Mouse (Mus musculus) midbrain, embryonic 12.5 days (tissue): ENCODE measurements around the gene Klk14. TPM values are rescaled to one million over a fixed set of nuclear protein-coding genes. Genes with fewer than 3 reads are reported as not detected.
"Not testable (repeated sequence)": the region's sequence is repeated elsewhere in the genome, so short reads cannot be mapped to it uniquely, and the experiment has no call there.

ENCODE experiments used
- ATAC-seq: fragments of 200-750 bp; cut with Nextera tagmentation; 2 replicates; pipeline ENCODE4 v1.8.0; 2017; ENCODE audit warnings: low read depth, moderate TSS enrichment, moderate library complexity; ENCODE audit not compliant: low FRiP score
- H3K27ac ChIP-seq: fragments of 300-500 bp; sonication (generic); replicated peaks from 2 replicates; pipeline ENCODE4 v1.5.1; 2016; ENCODE audit warnings: mild to moderate bottlenecking
- H3K27me3 ChIP-seq: fragments of 300-500 bp; sonication (generic); 2 replicates; pipeline ENCODE4 v1.6.1; 2016; ENCODE audit warnings: mild to moderate bottlenecking
- H3K36me3 ChIP-seq: fragments of 300-500 bp; sonication (generic); 2 replicates; pipeline ENCODE4 v1.6.1; 2016
- H3K4me1 ChIP-seq: fragments of 300-500 bp; sonication (generic); 2 replicates; pipeline ENCODE4 v1.6.1; 2016
- H3K4me2 ChIP-seq: fragments of 300-500 bp; sonication (generic); replicated peaks from 2 replicates; pipeline ENCODE4 v1.6.1; 2016; ENCODE audit warnings: mild to moderate bottlenecking, moderate library complexity
- H3K4me3 ChIP-seq: fragments of 300-500 bp; sonication (generic); 2 replicates; pipeline ENCODE4 v1.5.1; 2016; ENCODE audit warnings: mild to moderate bottlenecking
- H3K9ac ChIP-seq: fragments of 300-500 bp; sonication (generic); replicated peaks from 2 replicates; pipeline ENCODE4 v1.6.1; 2016; ENCODE audit warnings: mild to moderate bottlenecking, moderate library complexity
- H3K9me3 ChIP-seq: fragments of 300-500 bp; sonication (generic); 2 replicates; pipeline ENCODE4 v1.6.1; 2016; ENCODE audit warnings: mild to moderate bottlenecking
- WGBS: fragments of 180-500 bp; shearing (Covaris S2); methylation state at CpG from one replicate; pipeline ENCODE4 v1.1.7; 2016; 5-methylcytosine and 5-hydroxymethylcytosine counted together
- polyA plus RNA-seq: library from polyadenylated mRNA; unstranded; fragments of >200 nt; fragmentation: Nextera tagmentation; extraction: Ambion mirVana; gene quantifications from 2 replicates; pipeline ENCODE4 v1.2.1, GENCODE M21; 2016

The Klk14 gene
- not detected in 2 replicates for polyA plus RNA-seq

DNA sequence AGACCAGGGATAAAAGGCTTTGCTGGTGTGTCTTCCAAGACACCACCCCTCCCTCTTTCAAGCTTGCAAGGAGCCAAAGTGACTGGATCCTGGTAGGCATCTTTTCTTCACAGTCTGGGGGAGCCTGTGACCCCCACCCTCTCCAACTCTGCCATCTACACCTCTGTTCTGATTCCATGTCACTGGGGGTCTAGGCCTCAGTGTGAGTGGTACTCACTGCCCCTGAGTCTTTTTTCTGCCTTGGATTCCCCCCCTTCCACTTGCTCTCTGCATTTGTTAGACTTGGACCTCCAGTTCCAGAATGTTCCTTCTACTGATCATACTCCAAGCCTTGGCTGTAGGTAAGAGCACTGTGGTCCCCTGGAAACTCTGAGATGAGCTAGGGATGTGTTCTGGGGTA is at the start of gene Klk14:
Gene Klk14 (plus strand): TSS at position 301 of the 400 bp plus-strand sequence.
- Histone ChIP-seq H3K36me3 (no peaks in the 10 kb centered on the region), H3K9me3 (no peaks in the 10 kb centered on the region), H3K4me1 (no peaks in the 10 kb centered on the region), H3K27ac (no peak within 1 kb of the TSS), H3K4me2 (no peak within 1 kb of the TSS), H3K4me3 (no peak within 1 kb of the TSS), H3K27me3 (no peaks in the 10 kb centered on the region), H3K9ac (no peak within 1 kb of the TSS)
- no peak for ATAC-seq

GRCm38 (mm10) chr7:43642587-43642986 is 47.6 kb upstream of the Klk14 start:
- Histone ChIP-seq H3K4me2 (no peak overlapping the region), H3K27me3 (no peaks in the 10 kb centered on the region), H3K27ac (no peak overlapping the region), H3K9me3 (no peaks in the 10 kb centered on the region), H3K4me1 (no peaks in the 10 kb centered on the region), H3K36me3 (no peaks in the 10 kb centered on the region), H3K9ac (no peak overlapping the region), H3K4me3 (no peak overlapping the region)
- 82% methylated on average over 5 of the region's 5 CpGs for WGBS
- ATAC-seq: no peak

DNA sequence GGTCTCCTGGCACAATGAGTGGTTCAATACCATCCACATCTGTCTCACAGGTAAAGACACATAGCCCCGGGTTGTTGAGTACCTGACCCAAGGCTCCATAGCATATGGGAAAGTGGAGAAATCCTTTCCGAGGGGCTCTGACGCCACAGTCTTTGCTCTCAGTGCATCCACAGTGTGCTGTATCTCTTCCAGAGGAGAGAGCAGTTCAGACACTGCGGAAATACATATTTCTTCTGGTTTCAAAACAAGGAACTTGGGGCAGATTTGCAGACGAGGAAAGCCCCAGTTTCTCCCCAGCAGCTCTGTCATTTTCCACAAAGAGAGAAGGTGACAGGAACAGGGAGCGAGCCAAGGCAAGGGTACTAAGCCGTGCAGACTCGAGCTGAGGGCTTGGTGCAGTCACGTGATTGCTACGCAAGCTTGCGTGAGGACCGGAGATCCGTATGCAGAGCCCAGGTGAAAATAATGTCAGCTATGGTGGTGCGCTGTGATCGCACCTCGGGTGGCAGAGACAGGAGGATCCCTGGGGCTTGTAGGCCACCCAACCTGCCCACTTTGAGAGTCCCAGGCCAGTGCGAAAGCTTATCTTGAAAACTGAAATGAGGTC is 47.1 kb upstream of the Klk14 start:
- ATAC-seq: no peak
- WGBS: 86% methylated on average over 17 of the region's 17 CpGs
- Histone ChIP-seq H3K4me1 (no peaks in the 10 kb centered on the region), H3K9me3 (no peaks in the 10 kb centered on the region), H3K4me3 (no peak overlapping the region), H3K36me3 (no peaks in the 10 kb centered on the region), H3K27ac (no peak overlapping the region), H3K27me3 (no peaks in the 10 kb centered on the region), H3K4me2 (no peak overlapping the region), H3K9ac (no peak overlapping the region)

DNA sequence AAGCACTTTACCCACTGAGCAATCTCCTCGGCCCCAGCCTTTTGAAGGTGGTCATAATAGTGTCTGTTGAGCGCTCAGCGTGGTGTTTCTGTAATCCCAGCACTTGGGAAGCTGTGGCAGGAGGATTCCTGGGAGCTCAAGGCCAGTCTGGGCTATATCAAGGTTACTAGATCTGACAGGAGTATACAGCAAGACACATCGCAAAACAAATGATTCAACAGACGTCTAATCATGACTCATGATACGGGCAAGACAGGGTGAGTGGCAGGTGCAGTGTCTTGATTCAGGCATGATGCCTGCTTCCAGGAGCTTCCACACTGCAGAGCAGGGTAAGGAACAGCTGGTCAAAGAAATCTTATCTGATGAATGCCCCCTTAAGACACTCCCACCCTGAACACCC is 37.5 kb upstream of the Klk14 start:
- ATAC-seq: no peak
- Histone ChIP-seq H3K27ac (no peak overlapping the region), H3K4me2 (no peak overlapping the region), H3K36me3 (no peaks in the 10 kb centered on the region), H3K4me3 (no peak overlapping the region), H3K4me1 (no peaks in the 10 kb centered on the region), H3K27me3 (no peaks in the 10 kb centered on the region), H3K9ac (no peak overlapping the region), H3K9me3 (no peaks in the 10 kb centered on the region)
- 87% methylated on average over 6 of the region's 6 CpGs for WGBS

- H3K4me3 ChIP-seq: no peak overlapping the region
- no peaks in the 10 kb centered on the region for H3K27me3 ChIP-seq
- no peak overlapping the region for H3K9ac ChIP-seq
- no peak overlapping the region for H3K4me2 ChIP-seq
- H3K36me3 ChIP-seq: no peaks in the 10 kb centered on the region
- no peaks in the 10 kb centered on the region for H3K9me3 ChIP-seq
- no peak for ATAC-seq
- H3K4me1 ChIP-seq: no peaks in the 10 kb centered on the region
- no peak overlapping the region for H3K27ac ChIP-seq
- 80% methylated on average over 3 of the region's 3 CpGs for WGBS
These were observed 35.7 kb upstream of the Klk14 start for GRCm38 (mm10) chr7:43654519-43654918.

GRCm38 (mm10) chr7:43656232-43656631 is 34.0 kb upstream of the Klk14 start:
- no peaks in the 10 kb centered on the region for H3K4me1 ChIP-seq
- no peaks in the 10 kb centered on the region for H3K27me3 ChIP-seq
- ATAC-seq: no peak
- no peak overlapping the region for H3K9ac ChIP-seq
- H3K4me3 ChIP-seq: no peak overlapping the region
- 81% methylated on average over 6 of the region's 6 CpGs for WGBS
- H3K9me3 ChIP-seq: no peaks in the 10 kb centered on the region
- no peaks in the 10 kb centered on the region for H3K36me3 ChIP-seq
- no peak overlapping the region for H3K4me2 ChIP-seq
- no peak overlapping the region for H3K27ac ChIP-seq

DNA sequence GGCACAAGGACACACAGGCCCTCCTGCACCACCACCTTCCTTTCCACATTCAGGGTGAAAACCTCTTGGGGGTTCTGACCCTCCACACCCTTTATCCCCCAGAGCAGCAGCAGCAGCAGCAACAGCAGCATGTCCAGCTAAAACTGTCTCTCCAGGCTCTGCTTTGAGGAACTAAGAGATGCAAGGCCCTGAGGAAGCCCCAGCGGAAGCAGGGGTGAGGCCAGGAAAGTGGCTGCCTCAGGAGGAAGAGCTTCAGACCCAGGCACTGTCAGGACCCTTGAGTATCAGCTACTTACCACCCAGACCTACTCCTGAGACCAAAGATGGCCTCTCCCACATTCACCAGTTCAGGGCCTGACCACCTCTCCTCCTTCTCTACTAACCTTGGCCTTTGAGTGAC is 30.2 kb upstream of the Klk14 start, which contains the start of gene Siglece:
Gene Siglece (minus strand): TSS at position 160 of the 400 bp plus-strand sequence.
- H3K4me2 ChIP-seq: no peak within 1 kb of the TSS
- H3K36me3 ChIP-seq: no peaks in the 10 kb centered on the region
- H3K9ac ChIP-seq: no peak within 1 kb of the TSS
- H3K27me3 ChIP-seq: no peaks in the 10 kb centered on the region
- ATAC-seq: no peak
- H3K4me3 ChIP-seq: no peak within 1 kb of the TSS
- no peak within 1 kb of the TSS for H3K27ac ChIP-seq
- no peaks in the 10 kb centered on the region for H3K4me1 ChIP-seq
- no peaks in the 10 kb centered on the region for H3K9me3 ChIP-seq
- WGBS: 80% methylated on average over 1 of the region's 1 CpGs

GRCm38 (mm10) chr7:43662804-43663203 is 27.4 kb upstream of the Klk14 start:
- H3K27me3 ChIP-seq: no peaks in the 10 kb centered on the region
- 84% methylated on average over 1 of the region's 1 CpGs for WGBS
- no peak overlapping the region for H3K4me3 ChIP-seq
- no peaks in the 10 kb centered on the region for H3K9me3 ChIP-seq
- H3K4me1 ChIP-seq: no peaks in the 10 kb centered on the region
- no peak overlapping the region for H3K4me2 ChIP-seq
- no peak overlapping the region for H3K9ac ChIP-seq
- no peak for ATAC-seq
- no peaks in the 10 kb centered on the region for H3K36me3 ChIP-seq
- no peak overlapping the region for H3K27ac ChIP-seq

DNA sequence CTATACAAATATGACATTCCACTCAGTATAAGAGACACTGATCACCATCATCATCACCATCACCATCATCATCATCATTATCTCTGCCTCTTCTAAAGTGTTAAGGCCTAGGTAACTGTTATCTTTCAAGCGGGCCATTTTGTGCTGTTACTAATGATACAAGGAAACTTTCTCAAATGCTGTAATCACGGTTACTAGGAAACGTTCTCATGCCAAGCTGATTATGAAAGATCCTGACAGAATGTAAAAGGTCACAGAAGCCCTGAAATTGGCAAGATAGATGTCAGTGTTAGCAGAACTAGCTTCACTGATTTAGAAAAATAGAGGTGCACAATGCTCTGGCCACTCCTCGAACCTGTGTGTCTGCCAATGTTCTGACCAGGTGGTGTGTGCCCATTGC is 23.0 kb upstream of the Klk14 start:
- not testable (repeated sequence) for H3K27ac ChIP-seq, H3K9ac ChIP-seq, H3K4me2 ChIP-seq, H3K27me3 ChIP-seq, ATAC-seq, H3K4me1 ChIP-seq, H3K9me3 ChIP-seq, H3K36me3 ChIP-seq, H3K4me3 ChIP-seq
- 87% methylated on average over 4 of the region's 4 CpGs for WGBS

GRCm38 (mm10) chr7:43668582-43668981 is 21.6 kb upstream of the Klk14 start:
- no peak for ATAC-seq
- H3K36me3 ChIP-seq: no peaks in the 10 kb centered on the region
- H3K9ac ChIP-seq: no peak overlapping the region
- peaks cover 8% of the 10 kb centered on the region for H3K4me1 ChIP-seq
- H3K27ac ChIP-seq: no peak overlapping the region
- H3K4me2 ChIP-seq: no peak overlapping the region
- H3K27me3 ChIP-seq: no peaks in the 10 kb centered on the region
- 21% methylated on average over 3 of the region's 3 CpGs for WGBS
- H3K9me3 ChIP-seq: no peaks in the 10 kb centered on the region
- H3K4me3 ChIP-seq: no peak overlapping the region

- Histone ChIP-seq H3K9ac (peak overlapping the region; percentile 52), H3K4me3 (peak overlapping the region; percentile 70), H3K27me3 (no peaks in the 10 kb centered on the region), H3K27ac (no peak overlapping the region), H3K9me3 (no peaks in the 10 kb centered on the region), H3K36me3 (peaks cover 17% of the 10 kb centered on the region), H3K4me1 (peaks cover 8% of the 10 kb centered on the region), H3K4me2 (peak overlapping the region; percentile 71)
- peak; percentile 44 for ATAC-seq
- WGBS: 66% methylated on average over 11 of the region's 11 CpGs
These were observed 19.0 kb upstream of the Klk14 start for GRCm38 (mm10) chr7:43671064-43671808.

DNA sequence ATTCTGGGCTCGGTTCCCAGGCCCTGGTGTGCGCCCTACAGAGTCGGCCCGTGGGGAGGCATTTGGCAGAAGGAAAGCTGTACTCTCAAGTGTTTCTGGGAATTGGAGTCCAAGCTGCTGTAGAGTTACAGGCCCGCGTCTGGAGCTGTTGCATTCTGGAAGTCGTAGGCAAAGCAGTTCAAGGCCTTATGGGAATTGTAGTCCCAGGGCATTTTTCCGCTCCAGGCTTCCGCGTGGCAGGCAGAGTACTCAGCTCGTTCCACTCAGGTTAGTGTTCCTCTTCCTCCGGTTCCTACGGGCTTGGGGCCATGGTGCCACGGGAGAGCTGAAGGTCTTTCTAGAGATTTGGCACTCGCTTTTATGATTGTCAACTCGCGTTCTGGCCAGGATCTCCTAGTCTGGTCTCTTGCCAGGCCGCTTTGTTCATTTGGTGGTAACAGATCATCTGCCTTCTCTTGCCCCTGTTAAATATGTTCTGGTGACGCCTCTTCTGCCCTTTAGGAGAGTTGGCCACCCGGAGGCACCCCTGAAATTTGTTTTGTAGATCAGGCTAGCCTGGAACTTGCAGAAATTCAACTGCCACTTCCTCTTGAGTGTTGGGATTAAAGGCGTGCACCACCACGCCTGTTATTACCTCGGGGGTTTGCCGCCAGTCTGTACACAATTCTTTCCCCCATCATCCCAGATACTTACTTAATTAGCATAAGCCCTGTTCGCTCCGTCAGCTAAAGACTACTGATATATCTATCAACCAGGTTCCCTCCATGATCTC is 18.2 kb upstream of the Klk14 start, which contains the start of gene Ctu1:
Gene Ctu1 (plus strand): TSS at position 208 of the 772 bp plus-strand sequence.
- Histone ChIP-seq H3K27ac (peak within 1 kb of the TSS; percentile 36; the same call in 1 of the 2 replicates), H3K4me1 (peaks cover 8% of the 10 kb centered on the region)
- ATAC-seq: peak; percentile 94

More for the DNA sequence above, 18.2 kb upstream of the Klk14 start, which contains the start of gene Ctu1:
- peaks cover 24% of the 10 kb centered on the region for H3K36me3 ChIP-seq
- no peaks in the 10 kb centered on the region for H3K27me3 ChIP-seq
- peak within 1 kb of the TSS; percentile 70 for H3K9ac ChIP-seq
- peak within 1 kb of the TSS; percentile 70 for H3K4me3 ChIP-seq
- H3K9me3 ChIP-seq: no peaks in the 10 kb centered on the region
- WGBS: under 1% methylated on average over 26 of the region's 26 CpGs
- peak within 1 kb of the TSS; percentile 71 for H3K4me2 ChIP-seq
